Mouse (Mus musculus): ENCODE data around the gene Dysf. TPM values are rescaled to one million over a fixed set of nuclear protein-coding genes. Genes with fewer than 3 reads are reported as not detected.

Dysf gene
- polyA plus RNA-seq, 1 experiment from 2014 or later: 4.7 TPM

DNA sequence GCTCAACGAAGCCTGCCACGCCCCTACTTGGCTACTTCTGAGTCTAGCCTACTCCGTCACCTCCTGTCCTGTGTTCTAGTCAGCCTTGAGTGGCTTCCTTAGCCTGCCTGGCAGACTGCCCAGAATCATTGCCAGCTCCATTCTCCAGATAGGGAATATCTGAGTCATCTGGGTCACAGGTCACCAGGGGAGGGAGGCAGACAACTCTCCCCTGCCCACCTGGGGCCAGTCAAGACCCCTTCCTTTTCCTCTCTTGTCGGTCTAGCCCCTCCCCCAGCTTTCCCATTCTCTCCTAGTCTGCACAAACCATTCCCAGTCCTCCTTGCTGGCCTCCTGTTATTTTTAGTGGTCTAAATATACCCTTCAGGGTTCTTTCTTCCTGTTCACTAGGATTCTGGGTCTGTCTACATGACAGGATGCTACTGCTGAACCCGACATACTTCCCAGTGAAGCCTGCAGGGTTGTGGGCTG lies 50.3 kb downstream of the Dysf start:
- DNase-seq (ENCODE audit: low spot score): no peak
- Histone ChIP-seq H3K27ac (ENCODE audit: low read depth, low read length) (no peak overlapping the region), H3K4me1 (replicated peaks; ENCODE audit: control insufficient read depth, insufficient read depth, low read length) (no peaks in the 10 kb centered on the region), H3K4me2 (no peak overlapping the region), H3K4me3 (ENCODE audit: low read depth, low read length) (no peak overlapping the region), H3K27me3 (replicated peaks; ENCODE audit: control insufficient read depth, insufficient read depth, low read length) (no peaks in the 10 kb centered on the region), H3K9me3 (ENCODE audit: control insufficient read depth, low read length) (no peaks in the 10 kb centered on the region), H3K36me3 (ENCODE audit: control insufficient read depth, insufficient read depth, low read length) (no peaks in the 10 kb centered on the region), H3K9ac (ENCODE audit: low read depth, low read length) (no peak overlapping the region)
- WGBS: 52% methylated on average over 5 of the region's 5 CpGs
- peak; percentile 20; the same call in 1 of the 2 replicates for ATAC-seq (replicated peaks; ENCODE audit: low FRiP score)

DNA sequence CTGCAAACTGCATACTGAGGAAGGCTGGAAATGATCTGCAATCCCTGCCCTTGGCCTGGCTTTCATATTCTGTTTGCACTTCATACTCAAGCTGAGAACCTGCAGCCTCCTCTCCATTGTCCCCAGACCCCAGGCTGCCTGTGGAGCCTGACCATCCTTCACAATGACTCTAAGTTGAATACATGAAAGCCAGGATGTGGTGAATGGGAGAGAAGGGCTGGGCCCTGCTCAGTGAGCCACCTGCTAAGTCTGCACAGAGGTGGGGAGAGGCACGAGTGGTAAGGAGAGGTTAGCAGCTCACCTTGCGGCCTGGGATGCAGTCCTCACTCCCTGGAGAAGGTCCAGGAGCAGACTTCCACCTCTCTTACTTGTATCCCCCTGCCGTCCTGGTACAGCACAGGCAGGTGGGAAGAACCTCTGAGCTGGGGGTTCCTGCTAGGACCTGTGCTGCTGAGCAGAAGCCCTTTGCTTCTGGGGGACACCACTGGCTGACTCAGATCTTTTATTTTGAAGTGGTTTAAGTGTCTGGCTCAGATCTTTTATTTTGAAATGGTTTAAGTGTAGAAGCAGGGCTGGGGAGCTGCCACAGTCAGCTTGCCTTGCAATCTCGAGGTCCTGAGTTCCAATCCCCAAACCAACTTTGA lies 51.5 kb downstream of the Dysf start:
- Histone ChIP-seq H3K36me3 (ENCODE audit: control insufficient read depth, insufficient read depth, low read length) (no peaks in the 10 kb centered on the region), H3K9ac (ENCODE audit: low read depth, low read length) (no peak overlapping the region), H3K4me3 (ENCODE audit: low read depth, low read length) (no peak overlapping the region), H3K4me2 (no peak overlapping the region), H3K9me3 (ENCODE audit: control insufficient read depth, low read length) (no peaks in the 10 kb centered on the region), H3K27me3 (replicated peaks; ENCODE audit: control insufficient read depth, insufficient read depth, low read length) (no peaks in the 10 kb centered on the region), H3K27ac (ENCODE audit: low read depth, low read length) (no peak overlapping the region), H3K4me1 (replicated peaks; ENCODE audit: control insufficient read depth, insufficient read depth, low read length) (no peaks in the 10 kb centered on the region)
- DNase-seq (ENCODE audit: low spot score) (no peak), ATAC-seq (replicated peaks; ENCODE audit: low FRiP score) (no peak)
- WGBS: 49% methylated on average over 4 of the region's 4 CpGs

DNA sequence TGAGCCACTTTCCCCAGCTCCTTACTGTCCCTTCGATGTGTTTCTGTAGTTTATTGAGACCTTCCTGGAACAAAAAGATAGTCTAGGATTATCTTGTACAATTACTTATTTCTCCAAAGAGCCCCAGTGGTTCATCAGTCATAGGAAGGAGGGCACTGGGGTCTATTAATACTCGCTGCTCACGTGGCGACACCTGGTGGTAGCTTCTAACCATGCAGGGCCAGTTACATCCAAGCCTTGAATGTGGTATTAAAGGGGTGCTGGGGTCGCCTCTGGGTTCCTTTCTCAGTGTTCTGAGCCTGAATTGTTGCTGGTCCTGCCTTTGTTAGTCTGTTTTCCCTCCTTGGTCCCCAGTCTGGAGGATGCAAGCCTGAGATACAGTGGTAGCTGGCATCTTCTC lies 52.9 kb downstream of the Dysf start:
- H3K9ac ChIP-seq (ENCODE audit: low read depth, low read length): no peak overlapping the region
- no peak overlapping the region for H3K4me2 ChIP-seq
- H3K36me3 ChIP-seq (ENCODE audit: control insufficient read depth, insufficient read depth, low read length): no peaks in the 10 kb centered on the region
- H3K27ac ChIP-seq (ENCODE audit: low read depth, low read length): no peak overlapping the region
- H3K4me1 ChIP-seq (replicated peaks; ENCODE audit: control insufficient read depth, insufficient read depth, low read length): no peaks in the 10 kb centered on the region
- DNase-seq (ENCODE audit: low spot score) (no peak), ATAC-seq (replicated peaks; ENCODE audit: low FRiP score) (no peak)
- no peaks in the 10 kb centered on the region for H3K27me3 ChIP-seq (replicated peaks; ENCODE audit: control insufficient read depth, insufficient read depth, low read length)
- no peak overlapping the region for H3K4me3 ChIP-seq (ENCODE audit: low read depth, low read length)
- WGBS: 7% methylated on average over 5 of the region's 5 CpGs
- H3K9me3 ChIP-seq (ENCODE audit: control insufficient read depth, low read length): no peaks in the 10 kb centered on the region

DNA sequence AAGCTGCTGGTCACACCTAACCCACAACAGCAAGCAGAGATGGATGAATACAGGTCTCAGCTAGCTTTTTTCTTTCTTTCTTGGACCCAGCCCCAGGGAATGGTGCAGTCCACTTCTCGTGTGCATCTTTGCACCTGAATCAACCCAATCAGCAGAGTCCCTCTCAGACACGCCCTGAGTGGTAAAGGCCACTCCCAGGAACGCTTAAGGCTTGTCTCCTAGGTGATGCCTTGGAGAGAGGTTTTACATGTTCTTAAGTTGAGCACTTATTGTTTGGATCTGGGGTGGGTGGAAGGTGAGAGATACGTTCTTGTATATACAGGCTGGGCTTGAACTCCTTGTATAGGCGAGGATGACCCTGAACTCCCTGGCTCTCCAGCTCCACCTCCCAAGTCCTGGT lies 54.2 kb downstream of the Dysf start:
- no peak overlapping the region for H3K4me3 ChIP-seq (ENCODE audit: low read depth, low read length)
- H3K27me3 ChIP-seq (replicated peaks; ENCODE audit: control insufficient read depth, insufficient read depth, low read length): no peaks in the 10 kb centered on the region
- DNase-seq (ENCODE audit: low spot score) (no peak), ATAC-seq (replicated peaks; ENCODE audit: low FRiP score) (no peak)
- no peak overlapping the region for H3K9ac ChIP-seq (ENCODE audit: low read depth, low read length)
- no peaks in the 10 kb centered on the region for H3K9me3 ChIP-seq (ENCODE audit: control insufficient read depth, low read length)
- WGBS: 63% methylated on average over 5 of the region's 5 CpGs
- H3K27ac ChIP-seq (ENCODE audit: low read depth, low read length): no peak overlapping the region
- H3K4me1 ChIP-seq (replicated peaks; ENCODE audit: control insufficient read depth, insufficient read depth, low read length): no peaks in the 10 kb centered on the region
- no peak overlapping the region for H3K4me2 ChIP-seq
- H3K36me3 ChIP-seq (ENCODE audit: control insufficient read depth, insufficient read depth, low read length): no peaks in the 10 kb centered on the region

DNA sequence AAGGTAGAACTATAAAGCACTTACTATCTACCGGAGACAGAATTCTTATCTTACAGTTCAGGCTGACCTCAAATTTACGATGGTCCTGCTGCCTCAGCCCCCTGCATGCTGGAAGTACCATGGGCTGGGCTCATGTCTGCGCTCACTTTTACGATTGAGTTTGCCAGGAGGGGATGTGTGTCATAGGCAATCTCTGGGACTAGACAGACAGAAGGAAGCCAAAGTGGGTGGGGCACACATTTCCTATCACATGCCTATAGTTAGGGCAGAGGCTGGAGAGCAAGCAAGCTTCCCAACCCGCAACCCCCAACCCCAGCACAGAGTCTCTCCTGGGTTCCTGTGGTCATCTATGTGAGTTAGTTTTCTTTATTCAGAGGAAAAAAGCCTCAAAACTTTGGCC lies 59.8 kb downstream of the Dysf start:
- H3K36me3 ChIP-seq (ENCODE audit: control insufficient read depth, insufficient read depth, low read length): no peaks in the 10 kb centered on the region
- no peaks in the 10 kb centered on the region for H3K9me3 ChIP-seq (ENCODE audit: control insufficient read depth, low read length)
- H3K4me3 ChIP-seq (ENCODE audit: low read depth, low read length): no peak overlapping the region
- H3K27me3 ChIP-seq (replicated peaks; ENCODE audit: control insufficient read depth, insufficient read depth, low read length): no peaks in the 10 kb centered on the region
- ATAC-seq (replicated peaks; ENCODE audit: low FRiP score) (no peak), DNase-seq (ENCODE audit: low spot score) (no peak)
- WGBS: 37% methylated on average over 5 of the region's 5 CpGs
- H3K4me1 ChIP-seq (replicated peaks; ENCODE audit: control insufficient read depth, insufficient read depth, low read length): no peaks in the 10 kb centered on the region
- H3K9ac ChIP-seq (ENCODE audit: low read depth, low read length): no peak overlapping the region
- no peak overlapping the region for H3K4me2 ChIP-seq
- H3K27ac ChIP-seq (ENCODE audit: low read depth, low read length): no peak overlapping the region

DNA sequence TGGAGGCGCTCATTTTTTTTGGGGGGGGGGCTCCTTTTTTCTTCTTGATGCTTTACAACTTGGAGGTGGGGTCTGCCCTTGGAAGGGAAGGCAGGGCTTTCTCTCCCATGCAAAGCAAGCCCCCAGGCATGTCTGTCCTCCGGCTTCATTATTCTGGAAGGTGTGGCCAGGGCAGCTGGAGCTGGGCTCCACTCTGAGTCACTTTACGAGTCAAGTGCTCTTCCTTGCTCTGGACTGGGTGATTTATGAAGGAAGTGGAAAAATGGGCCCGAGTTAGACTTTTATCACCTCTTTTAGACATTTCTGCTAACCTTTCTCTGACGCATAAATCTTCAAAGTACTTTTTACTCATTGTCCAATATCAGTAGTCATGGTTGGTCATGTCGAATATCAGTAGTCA lies 61.9 kb downstream of the Dysf start:
- no peak overlapping the region for H3K4me2 ChIP-seq
- ATAC-seq (replicated peaks; ENCODE audit: low FRiP score) (no peak), DNase-seq (ENCODE audit: low spot score) (no peak)
- H3K36me3 ChIP-seq (ENCODE audit: control insufficient read depth, insufficient read depth, low read length): no peaks in the 10 kb centered on the region
- no peak overlapping the region for H3K4me3 ChIP-seq (ENCODE audit: low read depth, low read length)
- no peak overlapping the region for H3K9ac ChIP-seq (ENCODE audit: low read depth, low read length)
- no peaks in the 10 kb centered on the region for H3K4me1 ChIP-seq (replicated peaks; ENCODE audit: control insufficient read depth, insufficient read depth, low read length)
- 72% methylated on average over 6 of the region's 6 CpGs for WGBS
- no peaks in the 10 kb centered on the region for H3K9me3 ChIP-seq (ENCODE audit: control insufficient read depth, low read length)
- H3K27me3 ChIP-seq (replicated peaks; ENCODE audit: control insufficient read depth, insufficient read depth, low read length): no peaks in the 10 kb centered on the region
- H3K27ac ChIP-seq (ENCODE audit: low read depth, low read length): no peak overlapping the region

DNA sequence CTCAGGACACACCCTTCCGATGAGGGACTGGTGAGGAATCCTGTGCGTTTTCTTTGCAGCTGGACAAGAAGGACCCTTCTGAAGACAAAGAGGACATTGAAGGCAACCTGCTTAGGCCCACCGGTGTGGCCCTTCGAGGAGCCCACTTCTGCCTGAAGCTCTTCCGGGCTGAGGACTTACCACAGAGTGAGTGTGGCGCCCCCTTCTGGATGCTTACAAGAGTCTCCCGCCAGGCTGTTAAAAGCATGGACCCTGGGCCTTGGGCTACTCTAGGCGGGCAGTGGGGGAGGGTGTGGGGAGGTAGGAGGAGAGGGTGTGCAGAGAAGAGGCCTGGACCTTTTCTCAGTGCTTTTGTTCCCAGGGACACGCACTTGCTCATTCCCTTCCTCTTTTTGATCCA lies 64.2 kb downstream of the Dysf start:
- H3K27ac ChIP-seq (ENCODE audit: low read depth, low read length): no peak overlapping the region
- no peak for DNase-seq (ENCODE audit: low spot score)
- no peak overlapping the region for H3K4me2 ChIP-seq
- no peak overlapping the region for H3K4me3 ChIP-seq (ENCODE audit: low read depth, low read length)
- no peaks in the 10 kb centered on the region for H3K36me3 ChIP-seq (ENCODE audit: control insufficient read depth, insufficient read depth, low read length)
- H3K4me1 ChIP-seq (replicated peaks; ENCODE audit: control insufficient read depth, insufficient read depth, low read length): no peaks in the 10 kb centered on the region
- no peak overlapping the region for H3K9ac ChIP-seq (ENCODE audit: low read depth, low read length)
- no peaks in the 10 kb centered on the region for H3K27me3 ChIP-seq (replicated peaks; ENCODE audit: control insufficient read depth, insufficient read depth, low read length)
- H3K9me3 ChIP-seq (ENCODE audit: control insufficient read depth, low read length): no peaks in the 10 kb centered on the region
- no peak for ATAC-seq (replicated peaks; ENCODE audit: low FRiP score)
- 71% methylated on average over 9 of the region's 9 CpGs for WGBS

DNA sequence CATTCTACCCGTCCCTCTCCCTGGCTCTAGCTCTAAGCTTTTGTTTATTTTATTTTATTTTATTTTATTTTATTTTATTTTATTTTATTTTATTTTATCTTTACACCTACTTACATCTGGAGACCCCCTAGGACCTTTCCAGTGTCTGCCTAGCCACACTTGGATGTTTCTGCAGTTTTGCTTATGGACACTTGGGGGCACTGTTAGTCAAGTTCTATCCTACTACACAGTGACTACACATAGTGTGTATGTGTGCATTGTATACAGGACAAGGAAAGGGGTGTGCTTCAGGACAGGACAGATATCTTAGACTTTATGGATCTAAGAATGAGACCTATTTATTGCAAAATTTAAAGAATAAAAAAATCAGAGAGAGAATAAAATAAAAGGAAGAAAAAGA lies 69.8 kb downstream of the Dysf start:
- H3K9me3 ChIP-seq (ENCODE audit: control insufficient read depth, low read length): no peaks in the 10 kb centered on the region
- no peaks in the 10 kb centered on the region for H3K36me3 ChIP-seq (ENCODE audit: control insufficient read depth, insufficient read depth, low read length)
- H3K4me1 ChIP-seq (replicated peaks; ENCODE audit: control insufficient read depth, insufficient read depth, low read length): no peaks in the 10 kb centered on the region
- no peak overlapping the region for H3K4me3 ChIP-seq (ENCODE audit: low read depth, low read length)
- DNase-seq (ENCODE audit: low spot score): no peak
- H3K27ac ChIP-seq (ENCODE audit: low read depth, low read length): no peak overlapping the region
- WGBS: 53% methylated on average over 1 of the region's 1 CpGs
- H3K9ac ChIP-seq (ENCODE audit: low read depth, low read length): no peak overlapping the region
- ATAC-seq (replicated peaks; ENCODE audit: low FRiP score): no peak
- no peaks in the 10 kb centered on the region for H3K27me3 ChIP-seq (replicated peaks; ENCODE audit: control insufficient read depth, insufficient read depth, low read length)
- no peak overlapping the region for H3K4me2 ChIP-seq

DNA sequence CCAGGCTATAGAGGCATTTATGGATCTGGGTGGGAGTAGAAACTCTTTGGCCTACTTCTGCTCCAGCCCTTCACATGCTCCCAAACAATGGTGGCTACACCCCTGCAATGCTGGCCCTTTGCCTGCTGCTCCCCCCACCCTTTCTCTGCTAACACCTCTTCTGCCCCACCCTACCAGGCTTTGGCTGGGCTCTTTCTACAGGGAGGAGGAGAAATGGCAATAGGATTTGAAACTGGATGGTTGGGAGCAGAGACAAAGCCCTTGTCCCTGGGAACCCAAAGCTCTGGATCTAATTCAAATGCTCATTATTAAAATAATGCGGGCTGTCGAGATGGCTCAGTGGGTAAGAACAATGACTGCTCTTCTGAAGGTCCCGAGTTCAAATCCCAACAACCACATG lies 72.2 kb downstream of the Dysf start:
- WGBS: 94% methylated on average over 3 of the region's 3 CpGs
- Histone ChIP-seq H3K4me1 (replicated peaks; ENCODE audit: control insufficient read depth, insufficient read depth, low read length) (no peaks in the 10 kb centered on the region), H3K4me2 (no peak overlapping the region), H3K27ac (ENCODE audit: low read depth, low read length) (no peak overlapping the region), H3K27me3 (replicated peaks; ENCODE audit: control insufficient read depth, insufficient read depth, low read length) (no peaks in the 10 kb centered on the region), H3K36me3 (ENCODE audit: control insufficient read depth, insufficient read depth, low read length) (no peaks in the 10 kb centered on the region), H3K4me3 (ENCODE audit: low read depth, low read length) (no peak overlapping the region), H3K9ac (ENCODE audit: low read depth, low read length) (no peak overlapping the region), H3K9me3 (ENCODE audit: control insufficient read depth, low read length) (no peaks in the 10 kb centered on the region)
- no peak for DNase-seq (ENCODE audit: low spot score)
- ATAC-seq (replicated peaks; ENCODE audit: low FRiP score): no peak

Data from liver, embryonic 11.5 days (tissue).